Mouse (Mus musculus): ENCODE results near the gene Scgb2a2.

DNA sequence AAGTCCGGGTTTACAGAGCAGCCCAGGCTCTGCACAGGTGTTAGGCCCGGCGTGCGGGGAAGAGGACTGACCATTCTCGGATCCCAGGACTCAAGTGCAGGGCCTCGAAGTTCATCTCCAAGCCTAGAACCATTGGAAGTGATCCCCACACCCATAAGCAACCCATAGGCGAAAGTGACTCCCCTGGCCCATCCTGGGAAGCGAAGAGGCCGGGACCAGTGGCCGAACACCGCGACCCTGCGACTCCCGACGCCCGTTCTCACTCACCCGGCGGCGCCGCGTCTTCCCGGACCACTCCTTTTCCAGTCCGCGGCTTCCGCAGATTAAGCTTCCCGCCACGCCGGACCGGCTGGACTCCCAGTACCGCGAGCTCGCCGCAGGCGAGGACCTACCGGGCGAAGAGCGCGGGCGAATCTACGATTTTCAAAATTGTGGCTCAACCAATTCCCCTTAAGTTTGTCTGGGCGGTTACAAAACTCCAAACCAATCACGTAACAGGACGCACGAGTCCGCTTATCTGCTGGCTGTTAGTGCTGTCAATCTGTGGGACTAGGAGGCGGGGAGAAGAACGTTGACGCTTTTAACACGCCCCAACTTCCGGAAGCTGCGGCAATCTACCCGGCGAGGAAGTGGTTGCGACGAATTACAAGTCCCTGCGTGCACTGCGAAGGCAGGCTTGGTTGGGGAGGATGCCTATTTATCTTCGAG, 51.9 kb downstream of the Scgb2a2 start, which contains the start of gene Incenp:
- TF ChIP-seq CTCF (IDR thresholded peaks at IDR 0.05; ENCODE audit: low read depth) (no peak), EP300 (optimal IDR thresholded peaks at IDR 0.05) (peak; percentile 57)

All from stomach, postnatal 0 days (tissue).